Mouse (Mus musculus): ENCODE measurements around the gene Hoxb1. TPM values are rescaled to one million over a fixed set of nuclear protein-coding genes. Genes with fewer than 3 reads are reported as not detected.
A peak's percentile ranks its signal among the peaks of the same experiment; 100 is the strongest.

Hoxb1 gene
- polyA plus RNA-seq, 1 experiment from 2014 or later = 0.09 TPM

DNA sequence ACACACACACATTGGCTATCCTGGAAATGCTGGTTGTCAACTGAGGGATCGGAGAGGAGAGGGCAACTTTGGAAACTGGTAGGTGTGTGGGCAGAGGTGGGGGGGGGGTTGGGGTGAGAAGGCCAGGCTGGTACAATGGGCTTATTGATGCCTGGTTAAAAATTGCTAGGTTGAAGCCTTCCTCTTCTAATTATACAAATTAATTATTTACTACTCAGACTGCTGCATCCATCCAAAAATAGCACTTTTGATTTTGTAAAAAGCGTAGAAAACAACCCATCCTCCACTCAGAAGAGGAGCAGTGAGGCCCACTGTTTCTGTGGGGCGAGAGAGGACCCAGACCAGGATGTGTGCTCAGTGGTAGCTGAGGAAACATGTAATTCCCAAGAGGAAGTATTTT is 30.6 kb upstream of the Hoxb1 start:
- H3K27ac ChIP-seq (replicated peaks in 1 of 2; ENCODE audit: control insufficient read depth in 1 of 2, insufficient read depth in 1 of 2, low read depth in 2 of 2, low read length in 2 of 2) = no peak overlapping the region
- no peak for ATAC-seq (ENCODE audit: insufficient number of reproducible peaks, insufficient read depth, low FRiP score, low read depth)
- H3K4me2 ChIP-seq (ENCODE audit: low read length) = no peak overlapping the region
- H3K9ac ChIP-seq (ENCODE audit: low read length) = no peak overlapping the region
- no peaks in the 10 kb centered on the region for H3K9me3 ChIP-seq (ENCODE audit: control insufficient read depth, low read length)
- H3K27me3 ChIP-seq (ENCODE audit: control insufficient read depth, insufficient read depth, low read length) = peaks cover 100% of the 10 kb centered on the region
- H3K4me3 ChIP-seq (ENCODE audit: control insufficient read depth in 1 of 2, insufficient read depth in 1 of 2, low read depth in 1 of 2, low read length in 2 of 2) = no peak overlapping the region
- H3K36me3 ChIP-seq (ENCODE audit: control insufficient read depth, insufficient read depth, low read length) = no peaks in the 10 kb centered on the region
- 51% methylated on average over 3 of the region's 3 CpGs for WGBS
- H3K4me1 ChIP-seq (ENCODE audit: control insufficient read depth in 2 of 2, insufficient read depth in 2 of 2, low read length in 2 of 2) = peaks cover 0 to 3% of the 10 kb centered on the region in 2 experiments; a peak in 1 of 4 replicates

DNA sequence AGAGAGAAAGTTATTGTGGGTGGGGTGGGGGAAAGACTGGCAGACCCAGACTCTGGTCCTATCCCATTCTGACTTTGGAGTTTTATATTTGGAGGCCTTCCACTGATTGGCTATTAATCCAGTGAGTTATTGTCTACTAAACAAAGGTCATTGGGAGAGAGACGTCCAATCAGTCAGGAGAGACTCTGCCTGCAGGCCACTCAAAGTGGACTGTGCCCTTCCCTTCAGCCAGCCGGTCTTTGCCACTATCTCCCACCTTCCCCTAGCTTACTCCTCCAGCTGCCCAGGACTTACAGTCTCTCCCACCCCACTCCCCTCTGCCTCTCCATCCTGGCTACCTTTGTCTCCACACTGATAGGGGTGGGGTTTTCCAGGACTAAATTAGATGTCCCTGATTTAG is 29.0 kb upstream of the Hoxb1 start:
- no peak overlapping the region for H3K9ac ChIP-seq (ENCODE audit: low read length)
- no peak overlapping the region for H3K4me3 ChIP-seq (ENCODE audit: control insufficient read depth in 1 of 2, insufficient read depth in 1 of 2, low read depth in 1 of 2, low read length in 2 of 2)
- no peaks in the 10 kb centered on the region for H3K36me3 ChIP-seq (ENCODE audit: control insufficient read depth, insufficient read depth, low read length)
- 28% methylated on average over 2 of the region's 2 CpGs for WGBS
- H3K4me1 ChIP-seq (ENCODE audit: control insufficient read depth in 2 of 2, insufficient read depth in 2 of 2, low read length in 2 of 2) = peaks cover 0 to 3% of the 10 kb centered on the region in 2 experiments; a peak in 2 of 4 replicates
- no peak overlapping the region for H3K27ac ChIP-seq (replicated peaks in 1 of 2; ENCODE audit: control insufficient read depth in 1 of 2, insufficient read depth in 1 of 2, low read depth in 2 of 2, low read length in 2 of 2)
- no peak overlapping the region for H3K4me2 ChIP-seq (ENCODE audit: low read length)
- peaks cover 99% of the 10 kb centered on the region for H3K27me3 ChIP-seq (ENCODE audit: control insufficient read depth, insufficient read depth, low read length)
- H3K9me3 ChIP-seq (ENCODE audit: control insufficient read depth, low read length) = no peaks in the 10 kb centered on the region
- no peak for ATAC-seq (ENCODE audit: insufficient number of reproducible peaks, insufficient read depth, low FRiP score, low read depth)

DNA sequence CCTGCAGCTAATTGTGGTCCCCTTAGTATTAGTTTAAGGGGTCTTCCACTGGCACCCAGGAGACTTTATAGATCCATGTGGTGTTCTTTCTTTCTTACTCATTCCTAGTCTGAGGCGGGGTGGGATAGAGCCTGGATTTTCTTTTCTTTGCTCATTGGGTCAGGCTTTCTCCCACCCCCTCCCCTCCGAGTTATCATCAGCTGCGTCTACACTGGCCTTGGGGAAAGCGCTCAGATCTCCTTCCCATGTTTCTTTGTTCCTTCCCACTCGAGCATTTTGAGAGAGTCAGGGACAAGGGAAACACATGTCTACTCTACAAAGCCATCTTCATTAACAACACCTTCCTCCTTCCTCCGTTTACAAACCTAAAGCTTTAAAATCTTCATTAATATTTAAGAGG is 28.5 kb upstream of the Hoxb1 start:
- Histone ChIP-seq H3K9ac (ENCODE audit: low read length) (no peak overlapping the region), H3K9me3 (ENCODE audit: control insufficient read depth, low read length) (no peaks in the 10 kb centered on the region), H3K36me3 (ENCODE audit: control insufficient read depth, insufficient read depth, low read length) (no peaks in the 10 kb centered on the region), H3K4me3 (ENCODE audit: control insufficient read depth in 1 of 2, insufficient read depth in 1 of 2, low read depth in 1 of 2, low read length in 2 of 2) (no peak overlapping the region), H3K4me2 (ENCODE audit: low read length) (no peak overlapping the region), H3K4me1 (ENCODE audit: control insufficient read depth in 2 of 2, insufficient read depth in 2 of 2, low read length in 2 of 2) (peaks cover 0 to 6% of the 10 kb centered on the region in 2 experiments; a peak in 3 of 4 replicates), H3K27me3 (ENCODE audit: control insufficient read depth, insufficient read depth, low read length) (peaks cover 99% of the 10 kb centered on the region), H3K27ac (replicated peaks in 1 of 2; ENCODE audit: control insufficient read depth in 1 of 2, insufficient read depth in 1 of 2, low read depth in 2 of 2, low read length in 2 of 2) (no peak overlapping the region)
- ATAC-seq (ENCODE audit: insufficient number of reproducible peaks, insufficient read depth, low FRiP score, low read depth) = no peak
- 6% methylated on average over 6 of the region's 6 CpGs for WGBS

DNA sequence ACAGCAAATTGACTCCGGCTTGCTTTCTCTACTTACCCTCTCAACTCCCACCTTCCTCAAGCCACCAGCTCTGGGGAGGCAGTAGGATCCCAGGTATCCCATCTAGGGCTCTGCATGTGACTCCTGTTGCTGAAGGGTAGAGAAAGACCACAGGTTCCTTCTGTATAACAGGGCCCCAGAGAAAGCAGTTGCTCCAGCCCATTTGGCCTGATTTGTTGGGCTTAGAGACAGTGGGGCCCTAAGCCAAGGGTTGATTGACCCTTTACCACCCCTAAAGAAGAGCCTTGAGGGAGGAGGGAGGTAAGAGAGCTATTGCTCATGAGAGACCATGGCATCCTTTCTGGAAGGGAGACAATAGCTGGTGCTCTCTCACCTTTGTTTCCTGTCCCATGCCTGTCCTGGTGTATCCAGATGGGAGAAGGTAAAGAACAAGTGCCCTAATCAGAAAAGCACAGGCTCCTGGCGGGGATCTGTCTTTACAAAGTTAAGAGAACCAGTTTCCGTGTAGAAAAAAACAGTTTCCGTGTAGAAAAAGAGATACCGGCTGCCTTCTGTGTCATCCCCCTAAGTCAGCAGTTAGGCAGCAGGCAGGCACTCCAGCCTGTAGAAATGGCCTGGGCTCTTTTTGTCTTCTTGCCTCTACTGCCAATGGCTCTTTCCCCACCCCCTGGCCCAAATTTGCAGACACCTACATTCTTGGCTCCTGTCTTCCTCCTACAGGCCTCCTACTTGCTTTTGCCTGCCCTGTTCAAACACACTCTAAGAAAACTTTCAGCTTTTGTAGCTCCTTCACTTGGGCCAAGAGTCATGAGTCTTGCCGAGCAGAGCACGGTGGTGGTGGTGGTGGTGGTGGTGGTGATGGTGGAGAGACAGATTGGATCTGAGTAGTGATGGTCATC is 26.3 kb upstream of the Hoxb1 start:
- Histone ChIP-seq H3K27me3 (ENCODE audit: control insufficient read depth, insufficient read depth, low read length) (peaks cover 99% of the 10 kb centered on the region), H3K36me3 (ENCODE audit: control insufficient read depth, insufficient read depth, low read length) (no peaks in the 10 kb centered on the region), H3K4me1 (ENCODE audit: control insufficient read depth in 2 of 2, insufficient read depth in 2 of 2, low read length in 2 of 2) (peaks cover 0 to 4% of the 10 kb centered on the region in 2 experiments; a peak in 2 of 4 replicates), H3K9me3 (ENCODE audit: control insufficient read depth, low read length) (no peaks in the 10 kb centered on the region), H3K27ac (replicated peaks in 1 of 2; ENCODE audit: control insufficient read depth in 1 of 2, insufficient read depth in 1 of 2, low read depth in 2 of 2, low read length in 2 of 2) (no peak overlapping the region), H3K9ac (ENCODE audit: low read length) (no peak overlapping the region), H3K4me2 (ENCODE audit: low read length) (no peak overlapping the region), H3K4me3 (ENCODE audit: control insufficient read depth in 1 of 2, insufficient read depth in 1 of 2, low read depth in 1 of 2, low read length in 2 of 2) (no peak overlapping the region)
- 39% methylated on average over 7 of the region's 7 CpGs for WGBS
- ATAC-seq (ENCODE audit: insufficient number of reproducible peaks, insufficient read depth, low FRiP score, low read depth) = no peak

DNA sequence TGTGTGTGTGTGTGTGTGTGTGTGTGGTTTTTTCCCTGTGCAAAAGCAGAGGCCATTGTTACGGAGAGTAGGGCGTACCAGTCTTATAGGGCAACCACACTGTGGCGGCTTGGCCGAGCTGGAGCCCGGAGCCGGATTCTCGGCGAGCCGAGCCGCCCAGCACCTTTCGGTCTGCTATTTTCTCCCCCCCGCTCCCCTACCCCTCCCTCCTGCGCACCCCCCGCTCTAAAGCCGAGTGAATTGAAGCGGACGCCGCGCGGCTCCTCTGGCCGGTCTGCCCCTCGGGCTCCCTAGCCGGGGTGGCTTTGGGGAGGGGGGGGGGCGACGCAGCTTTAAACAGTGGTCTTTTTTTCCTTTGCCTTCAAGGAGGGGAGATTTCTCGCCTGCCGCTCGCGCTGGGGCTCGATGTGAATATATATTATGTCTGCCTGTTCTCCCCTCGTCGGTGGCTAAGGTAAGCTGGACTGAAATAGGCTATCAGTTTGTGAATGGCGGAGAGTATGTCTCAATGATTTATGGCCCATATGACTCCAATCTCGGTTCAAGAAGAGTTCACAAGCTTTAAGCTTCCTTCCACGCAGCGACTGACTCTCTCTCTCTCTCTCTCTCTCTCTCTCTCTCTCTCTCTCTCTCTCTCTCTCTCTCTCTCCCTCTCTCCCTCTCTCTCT is 24.7 kb upstream of the Hoxb1 start:
- ATAC-seq (ENCODE audit: insufficient number of reproducible peaks, insufficient read depth, low FRiP score, low read depth) = no peak
- Histone ChIP-seq H3K4me3 (ENCODE audit: control insufficient read depth in 1 of 2, insufficient read depth in 1 of 2, low read depth in 1 of 2, low read length in 2 of 2) (peak overlapping the region; percentile 18 to 27), H3K27me3 (ENCODE audit: control insufficient read depth, insufficient read depth, low read length) (peaks cover 99% of the 10 kb centered on the region), H3K27ac (replicated peaks in 1 of 2; ENCODE audit: control insufficient read depth in 1 of 2, insufficient read depth in 1 of 2, low read depth in 2 of 2, low read length in 2 of 2) (no peak overlapping the region; a peak in 1 of 4 replicates), H3K4me2 (ENCODE audit: low read length) (peak overlapping the region; percentile 58), H3K9ac (ENCODE audit: low read length) (peak overlapping the region; percentile 31; the same call in 1 of the 2 replicates), H3K9me3 (ENCODE audit: control insufficient read depth, low read length) (no peaks in the 10 kb centered on the region), H3K4me1 (ENCODE audit: control insufficient read depth in 2 of 2, insufficient read depth in 2 of 2, low read length in 2 of 2) (peaks cover 0 to 4% of the 10 kb centered on the region in 2 experiments; a peak in 2 of 4 replicates), H3K36me3 (ENCODE audit: control insufficient read depth, insufficient read depth, low read length) (no peaks in the 10 kb centered on the region)
- WGBS = 1% methylated on average over 34 of the region's 36 CpGs

DNA sequence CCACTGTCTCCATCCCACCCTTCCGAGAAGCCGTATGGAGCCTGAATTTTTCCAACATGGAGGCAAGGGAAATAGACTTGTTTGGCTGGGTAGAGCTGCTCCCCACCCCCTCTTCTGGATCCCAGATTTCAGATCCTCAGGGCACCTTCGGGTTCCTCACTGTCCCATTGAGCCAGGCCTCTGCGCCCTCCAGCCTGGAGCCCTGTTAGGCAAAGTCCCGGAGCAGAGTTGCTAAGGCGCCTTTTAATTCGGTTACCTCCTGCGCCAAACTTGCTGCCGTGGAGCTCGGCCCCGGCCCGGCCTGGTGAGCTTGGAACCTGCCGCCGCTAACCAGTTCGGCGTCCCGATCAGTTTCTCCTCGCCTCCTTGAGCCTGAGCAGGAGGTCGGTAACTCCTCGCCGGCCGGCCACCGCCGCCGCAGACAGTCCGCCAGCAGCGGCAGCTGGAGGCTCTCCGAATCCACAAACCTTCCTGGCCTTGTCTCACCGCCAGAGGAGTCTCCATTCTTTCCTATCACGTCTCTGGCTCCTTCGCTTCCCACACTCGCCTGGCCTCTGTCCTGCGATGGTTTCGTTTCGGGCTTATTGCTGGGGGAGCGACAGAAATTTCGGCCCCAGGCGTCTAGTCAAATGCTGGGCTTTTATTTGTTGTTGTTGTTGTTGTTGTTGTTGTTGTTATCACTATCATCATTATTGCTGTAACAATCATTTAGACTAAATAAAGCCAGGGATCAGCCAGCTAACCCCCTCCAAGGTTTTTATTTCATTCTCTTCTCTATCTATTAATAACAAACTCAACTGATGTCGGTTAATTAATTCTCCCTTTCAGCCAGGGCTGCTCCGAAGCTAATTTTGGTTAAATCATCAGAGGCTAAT is 23.6 kb upstream of the Hoxb1 start:
- peak overlapping the region in 1 of 2 experiments; percentile 47; a peak in 2 of 4 replicates for H3K27ac ChIP-seq (replicated peaks in 1 of 2; ENCODE audit: control insufficient read depth in 1 of 2, insufficient read depth in 1 of 2, low read depth in 2 of 2, low read length in 2 of 2)
- H3K9ac ChIP-seq (ENCODE audit: low read length) = peak overlapping the region; percentile 63
- ATAC-seq (ENCODE audit: insufficient number of reproducible peaks, insufficient read depth, low FRiP score, low read depth) = no peak
- 2% methylated on average over 40 of the region's 40 CpGs for WGBS
- peak overlapping the region; percentile 58 for H3K4me2 ChIP-seq (ENCODE audit: low read length)
- peak overlapping the region; percentile 31 to 38 for H3K4me3 ChIP-seq (ENCODE audit: control insufficient read depth in 1 of 2, insufficient read depth in 1 of 2, low read depth in 1 of 2, low read length in 2 of 2)
- no peaks in the 10 kb centered on the region for H3K36me3 ChIP-seq (ENCODE audit: control insufficient read depth, insufficient read depth, low read length)
- peaks cover 0 to 4% of the 10 kb centered on the region in 2 experiments; a peak in 2 of 4 replicates for H3K4me1 ChIP-seq (ENCODE audit: control insufficient read depth in 2 of 2, insufficient read depth in 2 of 2, low read length in 2 of 2)
- no peaks in the 10 kb centered on the region for H3K9me3 ChIP-seq (ENCODE audit: control insufficient read depth, low read length)
- peaks cover 99% of the 10 kb centered on the region for H3K27me3 ChIP-seq (ENCODE audit: control insufficient read depth, insufficient read depth, low read length)

DNA sequence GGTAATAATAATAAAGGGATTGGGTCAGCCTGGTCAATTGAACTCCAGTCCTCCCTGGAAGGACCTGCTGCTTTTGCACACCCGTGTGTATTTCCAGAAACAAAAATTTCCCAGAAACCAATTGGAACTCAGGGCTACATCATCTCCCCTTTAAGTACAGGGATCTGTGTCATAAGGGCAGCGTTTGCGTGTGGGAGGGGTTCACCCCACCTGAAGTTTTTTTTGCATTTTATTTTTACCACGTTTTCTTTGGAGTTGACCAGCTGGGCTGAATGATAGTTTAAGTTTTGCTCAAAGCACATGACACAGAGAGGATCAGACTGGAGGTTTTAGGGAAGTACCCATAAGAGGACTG is 23.0 kb upstream of the Hoxb1 start:
- Histone ChIP-seq H3K27ac (replicated peaks in 1 of 2; ENCODE audit: control insufficient read depth in 1 of 2, insufficient read depth in 1 of 2, low read depth in 2 of 2, low read length in 2 of 2) (no peak overlapping the region), H3K4me1 (ENCODE audit: control insufficient read depth in 2 of 2, insufficient read depth in 2 of 2, low read length in 2 of 2) (peaks cover 0 to 4% of the 10 kb centered on the region in 2 experiments; a peak in 2 of 4 replicates), H3K27me3 (ENCODE audit: control insufficient read depth, insufficient read depth, low read length) (peaks cover 97% of the 10 kb centered on the region), H3K9ac (ENCODE audit: low read length) (no peak overlapping the region), H3K4me2 (ENCODE audit: low read length) (peak overlapping the region; percentile 58), H3K9me3 (ENCODE audit: control insufficient read depth, low read length) (no peaks in the 10 kb centered on the region), H3K36me3 (ENCODE audit: control insufficient read depth, insufficient read depth, low read length) (no peaks in the 10 kb centered on the region), H3K4me3 (ENCODE audit: control insufficient read depth in 1 of 2, insufficient read depth in 1 of 2, low read depth in 1 of 2, low read length in 2 of 2) (no peak overlapping the region)
- no peak for ATAC-seq (ENCODE audit: insufficient number of reproducible peaks, insufficient read depth, low FRiP score, low read depth)
- WGBS = 12% methylated on average over 4 of the region's 4 CpGs

Measured in heart, embryonic 14.5 days (tissue).